Mouse (Mus musculus) cerebellum, adult 9-10 months (tissue): ENCODE data around the gene Slc44a2.
"Not testable (repeated sequence)": the region's sequence is repeated elsewhere in the genome, so short reads cannot be mapped to it uniquely, and the experiment has no call there.

ENCODE experiments used
- DNase-seq: peaks from one replicate; pipeline ENCODE4 v3.0.0; 2022

The Slc44a2 gene

DNA sequence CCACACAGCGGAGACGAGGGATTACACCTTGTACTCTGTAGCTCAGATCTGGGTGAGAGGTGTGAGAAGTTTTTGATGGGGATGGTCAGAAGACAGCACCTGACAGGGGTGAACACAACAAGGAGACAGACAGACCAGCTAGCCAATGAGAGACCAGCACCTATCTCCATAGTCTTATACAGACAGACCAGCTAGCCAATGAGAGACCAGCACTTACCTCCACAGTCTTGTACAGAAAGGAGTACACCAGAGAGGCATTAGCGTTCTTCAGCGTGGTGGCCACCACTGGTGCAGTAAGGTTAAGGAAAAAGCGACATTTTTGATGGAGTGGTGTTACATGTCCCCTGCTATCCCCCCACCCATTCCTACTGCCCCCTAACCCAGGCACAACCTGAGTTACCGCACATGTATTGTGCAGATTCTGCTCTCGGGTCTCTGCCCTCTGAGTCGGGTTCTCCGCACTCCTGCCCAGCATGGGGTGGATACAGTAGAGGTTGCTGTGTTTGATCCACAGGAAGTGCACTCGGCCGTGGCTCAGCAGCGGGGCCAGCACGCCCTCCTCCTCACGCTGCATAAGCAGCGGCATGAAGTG lies 11.3 kb upstream of the Slc44a2 start:
- DNase-seq: no peak

DNA sequence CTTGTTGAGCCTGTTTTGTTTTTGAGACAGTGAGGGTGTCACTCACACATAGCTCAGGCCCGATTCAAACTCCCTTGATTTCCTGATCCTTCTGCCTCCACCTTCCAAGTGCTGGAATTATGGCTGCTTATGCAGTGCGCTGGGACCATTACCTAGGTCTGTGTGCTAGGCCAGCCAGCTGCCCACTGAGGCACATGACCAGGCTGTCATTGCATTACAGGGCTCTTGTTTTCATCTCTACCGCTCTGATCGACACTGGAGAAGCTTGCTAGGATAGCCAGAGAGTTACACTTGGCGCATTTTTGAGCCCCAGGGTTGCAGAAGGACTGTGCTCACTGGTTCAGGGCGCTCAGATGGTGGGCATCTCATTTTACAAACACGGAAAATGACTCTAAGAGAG lies 8.8 kb upstream of the Slc44a2 start:
- no peak for DNase-seq

DNA sequence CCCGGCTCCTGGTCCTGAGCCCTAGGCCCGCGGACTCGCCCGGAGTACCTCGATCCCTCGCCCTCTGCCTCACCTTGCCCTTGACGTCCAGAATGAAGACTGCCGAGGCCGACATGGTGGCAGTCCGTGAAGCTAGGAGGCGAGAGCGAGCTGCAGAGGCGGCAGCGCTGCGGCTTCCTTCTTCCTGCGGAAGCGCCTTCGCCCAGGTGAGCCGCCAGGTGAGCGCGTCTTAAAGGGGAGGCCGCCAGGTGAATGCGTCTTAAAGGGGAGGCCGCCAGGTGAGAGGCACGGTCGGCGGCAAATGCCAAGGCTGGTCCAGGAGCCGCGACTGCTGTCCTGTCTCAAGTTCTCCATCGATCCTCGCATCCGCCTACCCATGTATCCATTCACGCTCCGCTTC lies 8.4 kb upstream of the Slc44a2 start, which contains the start of gene Ap1m2:
Gene Ap1m2 (minus strand): TSS at position 204 of the 400 bp plus-strand sequence.
- no peak for DNase-seq

DNA sequence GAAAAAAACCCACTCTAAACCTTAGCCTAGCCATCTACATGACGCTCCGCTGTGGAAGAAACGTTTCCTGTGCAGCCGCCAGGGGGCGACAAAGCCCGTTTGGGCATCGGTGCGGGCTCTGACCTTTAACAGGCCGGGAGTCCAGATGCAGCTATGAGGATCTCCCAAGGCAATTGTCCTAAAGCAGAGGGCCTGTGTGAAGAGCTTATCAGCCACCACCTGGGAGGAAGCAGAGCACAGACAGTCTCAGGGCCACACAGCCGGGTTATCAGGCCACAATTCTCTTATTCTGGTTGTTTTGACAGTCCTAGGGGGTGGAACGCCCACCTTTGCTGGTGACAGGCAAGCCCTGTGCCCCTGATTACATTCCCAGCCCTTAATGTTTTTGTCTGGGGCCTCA lies 7.1 kb upstream of the Slc44a2 start:
- DNase-seq: peak; percentile 89

DNA sequence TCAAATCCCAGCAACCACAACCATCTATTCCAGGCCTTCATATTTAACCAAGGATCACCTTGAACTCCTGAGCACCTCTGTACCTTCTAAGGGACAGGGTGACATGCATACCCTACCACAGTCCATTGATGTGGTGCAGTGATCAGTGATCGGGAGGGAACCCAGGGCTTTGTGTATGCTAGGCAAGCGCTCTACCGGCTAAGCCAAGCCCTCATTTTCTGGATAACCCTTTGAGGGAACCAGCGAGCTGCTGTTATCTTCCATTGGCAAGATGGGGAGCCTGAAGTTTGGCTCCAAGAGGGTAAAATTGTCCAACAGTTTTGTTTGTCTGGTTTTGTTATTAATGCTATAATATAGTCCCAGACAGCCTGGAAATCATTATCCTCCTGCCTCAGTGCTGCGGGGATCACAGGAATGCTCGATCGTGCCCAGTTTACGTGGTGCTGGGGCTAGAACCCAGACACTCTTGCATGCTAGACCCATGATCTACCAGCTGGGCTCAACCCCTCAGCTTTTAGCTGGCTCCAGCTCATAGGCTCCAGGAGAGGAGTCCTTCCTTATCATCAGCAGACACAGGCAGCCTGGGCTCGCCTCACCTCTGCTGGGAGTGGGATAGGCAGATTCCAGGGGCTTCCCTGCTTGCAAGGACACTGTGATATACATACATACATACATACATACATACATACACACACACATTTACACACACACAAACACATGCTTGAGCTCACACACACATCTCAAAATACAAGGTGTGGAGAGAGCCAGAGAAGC lies 5.9 kb upstream of the Slc44a2 start:
- no peak for DNase-seq

DNA sequence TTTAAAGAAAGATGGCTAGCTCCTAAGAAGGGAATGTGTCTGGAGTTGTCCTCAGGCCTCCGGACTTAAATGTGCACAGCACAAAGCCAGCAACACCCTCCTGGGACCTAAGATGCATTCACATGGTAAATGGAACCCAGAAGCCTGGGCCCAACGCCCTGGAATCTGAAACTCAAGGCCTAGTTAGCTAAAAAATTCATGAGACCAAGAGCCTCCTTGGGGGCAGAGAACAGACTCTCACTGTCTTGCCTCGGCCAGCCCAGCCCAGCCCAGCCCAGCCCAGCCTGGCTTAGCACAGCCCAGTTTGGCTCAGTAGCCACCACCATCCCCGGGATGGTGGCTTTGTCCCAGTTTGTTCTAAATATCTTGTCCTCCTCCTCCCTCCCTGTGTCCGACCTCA lies 5.1 kb upstream of the Slc44a2 start:
- DNase-seq: no peak

DNA sequence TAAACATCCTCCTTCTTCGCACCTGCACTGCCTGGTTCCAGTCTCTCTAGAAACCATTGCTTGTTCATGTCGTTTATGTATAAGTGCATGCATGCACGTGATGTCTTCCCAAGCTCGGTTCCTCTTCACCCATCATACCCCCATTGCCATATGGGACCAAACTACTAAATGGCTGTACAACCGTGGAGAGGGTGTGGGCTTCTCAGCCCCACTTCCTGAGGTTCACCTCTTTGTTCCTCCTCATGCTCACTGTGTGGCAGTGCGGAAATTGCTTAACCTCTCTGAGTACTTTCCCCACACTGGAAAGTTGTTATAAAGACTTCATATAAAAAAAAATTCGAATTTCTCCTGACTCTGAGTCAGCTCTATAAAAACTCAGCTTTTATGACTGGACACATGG lies 3.8 kb upstream of the Slc44a2 start:
- DNase-seq: no peak

DNA sequence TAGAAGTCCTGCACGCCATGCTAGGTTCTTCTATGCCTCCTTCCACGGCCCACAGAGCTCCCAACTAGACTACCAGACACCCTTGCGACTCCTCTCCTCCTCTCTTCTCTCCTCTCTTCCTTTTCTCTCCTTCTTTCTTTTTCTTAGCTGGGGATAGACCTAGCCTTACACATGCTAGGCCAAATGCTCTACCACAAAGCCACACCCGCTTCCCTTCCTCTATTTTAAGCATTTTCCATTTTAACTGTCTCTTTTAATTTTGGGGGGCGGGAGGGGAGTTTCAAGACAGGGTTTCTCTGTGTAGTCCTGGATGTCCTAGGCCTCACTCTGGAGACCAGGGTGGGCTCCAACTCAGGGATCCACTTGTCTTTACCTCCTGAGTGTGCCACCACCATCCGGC lies 1.7 kb upstream of the Slc44a2 start:
- no peak for DNase-seq

DNA sequence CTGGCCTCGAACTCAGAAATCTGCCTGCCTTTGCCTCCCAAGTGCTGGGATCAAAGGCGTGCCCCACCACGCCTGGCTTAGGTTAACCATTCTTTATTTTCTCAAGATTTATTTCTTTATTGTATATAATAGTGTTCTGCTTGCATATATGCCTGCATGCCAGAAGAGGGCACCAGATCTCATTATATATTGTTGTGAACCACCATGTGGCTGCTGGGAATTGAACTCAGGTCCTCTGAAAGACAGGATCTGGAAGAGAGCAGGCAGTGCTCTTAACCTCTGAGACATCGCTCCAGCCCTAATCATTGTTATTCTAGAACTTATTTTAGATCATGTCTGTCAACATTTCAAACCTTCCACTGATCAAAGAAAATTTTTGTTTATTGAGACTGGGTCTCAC lies 995 bp upstream of the Slc44a2 start:
- no peak for DNase-seq

DNA sequence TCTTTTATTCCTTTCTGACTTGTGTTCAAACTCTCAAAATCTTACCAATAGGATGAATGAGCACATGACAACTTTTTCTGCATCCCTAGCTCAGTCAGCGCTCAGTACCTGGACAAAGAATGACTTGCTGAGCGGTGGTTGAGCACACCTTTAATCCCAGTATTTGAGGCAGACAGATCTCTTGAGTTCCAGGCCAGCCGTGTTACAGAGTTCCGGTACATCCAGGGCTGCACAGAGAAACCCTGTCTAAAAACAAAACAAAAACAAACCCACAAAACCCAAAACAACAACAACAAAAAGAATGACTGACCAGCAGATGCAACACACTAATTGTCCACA lies 249 bp upstream of the Slc44a2 start:
- DNase-seq: no peak

DNA sequence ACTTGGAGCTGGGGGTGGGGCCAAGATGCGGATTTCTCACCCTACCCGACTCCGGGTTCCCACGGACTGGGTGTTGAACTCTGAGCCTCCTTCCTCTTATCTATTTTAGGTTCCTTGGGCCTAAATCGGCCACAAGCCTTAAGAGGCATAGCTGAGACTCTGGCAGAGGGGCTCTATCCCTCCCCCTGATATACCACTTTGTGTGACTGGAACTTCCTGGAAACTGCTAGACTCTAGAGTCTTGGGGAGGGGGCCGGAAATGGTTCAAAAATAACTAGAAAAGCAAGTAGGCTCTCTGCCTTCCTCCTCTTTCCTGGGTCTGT lies 976 bp downstream of the Slc44a2 start:
- DNase-seq: peak; percentile 34

DNA sequence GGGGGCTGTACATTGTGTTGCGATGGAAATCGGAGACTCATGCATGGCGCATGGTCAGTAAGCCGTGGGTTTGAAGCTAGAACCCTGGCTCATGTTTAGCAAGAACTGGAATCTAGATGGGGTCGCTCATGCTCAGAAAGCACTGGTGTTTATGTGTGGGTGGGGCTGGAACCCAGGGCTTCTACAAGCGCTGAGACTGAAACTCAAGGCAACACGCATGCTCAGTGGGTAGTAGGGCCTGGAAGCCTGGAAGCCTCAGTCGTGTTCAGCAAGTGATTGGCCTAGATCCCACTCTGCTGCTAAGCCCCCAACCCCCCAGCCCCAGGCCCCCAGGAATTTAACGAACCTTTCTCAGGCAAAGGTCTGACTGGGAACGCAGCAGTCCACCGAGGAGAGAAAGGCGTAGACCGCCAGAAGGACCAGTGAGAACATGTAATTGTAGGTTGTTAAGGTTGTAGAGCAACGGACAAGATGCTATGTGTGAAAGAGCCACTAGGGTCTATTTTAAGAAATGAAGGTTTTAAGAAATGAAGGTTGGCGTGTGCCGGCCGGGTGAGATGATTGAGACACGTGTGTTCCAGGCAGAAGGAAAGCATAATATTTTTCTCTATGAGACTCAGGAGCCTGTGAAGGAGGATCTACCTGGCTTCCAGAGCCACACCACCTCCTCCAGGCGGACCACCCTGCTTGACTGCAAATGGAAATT lies 1.9 kb downstream of the Slc44a2 start:
- peak; percentile 27 for DNase-seq

DNA sequence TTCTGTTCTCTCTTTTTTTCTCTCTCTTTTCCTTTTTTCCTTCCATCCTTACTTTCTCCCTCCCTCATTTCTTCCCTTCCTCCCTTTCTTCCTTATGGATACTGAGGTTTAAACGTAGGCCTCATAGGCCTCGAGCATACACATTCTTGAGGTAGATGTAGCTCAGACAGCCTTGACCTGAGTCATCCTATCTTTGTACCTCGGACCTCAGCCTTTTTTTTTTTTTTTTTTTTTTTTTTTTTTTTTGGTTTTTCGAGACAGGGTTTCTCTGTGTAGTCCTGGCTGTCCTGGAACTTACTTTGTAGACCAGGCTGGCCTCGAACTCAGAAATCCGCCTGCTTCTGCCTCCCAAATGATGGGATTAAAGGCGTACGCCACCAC lies 2.4 kb downstream of the Slc44a2 start:
- not testable (repeated sequence) for DNase-seq

DNA sequence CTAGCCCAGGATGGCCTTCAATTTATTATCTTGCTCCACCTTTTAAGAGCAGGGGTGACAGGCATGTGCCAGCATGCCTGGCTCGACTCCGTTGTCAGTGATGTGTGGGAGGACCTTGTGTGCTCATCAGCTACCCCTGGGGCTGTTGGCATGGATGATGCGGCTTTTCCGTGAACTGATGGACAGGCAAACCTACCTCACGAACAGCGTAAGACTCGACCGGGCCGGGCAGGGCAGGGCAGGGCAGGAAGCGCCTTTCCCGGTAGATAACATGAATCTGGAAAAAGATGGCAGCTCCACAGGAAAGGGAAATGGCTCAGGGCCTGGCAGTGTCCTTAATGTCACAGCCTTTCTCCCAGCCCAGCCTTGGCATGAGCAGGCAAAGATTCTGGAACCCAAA lies 3.8 kb downstream of the Slc44a2 start:
- no peak for DNase-seq

DNA sequence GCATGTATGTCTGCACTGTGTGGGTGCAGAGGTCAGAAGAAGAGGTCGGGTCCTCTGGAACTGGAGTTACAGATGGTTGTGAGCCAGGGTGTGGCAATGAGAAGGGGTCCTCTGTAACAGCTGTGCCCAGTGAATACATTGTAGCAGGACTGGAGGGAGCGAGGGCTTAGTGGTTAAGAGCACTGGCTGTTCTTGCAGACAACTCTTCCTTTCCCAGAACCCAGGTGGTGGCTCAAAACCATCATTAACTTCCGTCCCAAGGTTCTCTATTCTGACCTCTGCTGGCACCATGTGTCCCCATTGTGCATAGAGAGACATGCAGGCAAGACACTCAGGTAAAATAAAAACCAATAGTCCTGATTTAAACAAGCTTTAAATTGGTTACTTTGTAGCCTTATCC lies 7.1 kb downstream of the Slc44a2 start:
- DNase-seq: no peak

DNA sequence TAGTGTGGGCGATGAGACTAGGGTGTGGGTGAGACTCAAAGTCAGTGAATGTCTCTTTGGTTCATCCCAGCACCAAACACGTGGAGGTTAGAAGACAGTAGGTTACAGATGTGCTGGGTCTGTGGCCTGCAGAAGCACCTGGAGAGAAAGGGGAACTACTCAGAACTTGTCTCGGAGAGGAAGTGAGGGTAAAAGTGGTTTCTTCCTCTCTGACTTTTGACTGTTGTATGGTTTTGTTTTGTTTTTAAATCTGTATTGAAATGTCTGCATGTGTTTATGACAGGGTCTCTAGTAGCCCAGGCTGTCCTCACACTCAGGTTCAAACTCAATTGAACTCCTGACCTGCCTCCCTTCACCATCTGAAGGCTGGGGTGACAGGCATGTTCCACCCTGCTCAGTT lies 7.5 kb downstream of the Slc44a2 start:
- no peak for DNase-seq

DNA sequence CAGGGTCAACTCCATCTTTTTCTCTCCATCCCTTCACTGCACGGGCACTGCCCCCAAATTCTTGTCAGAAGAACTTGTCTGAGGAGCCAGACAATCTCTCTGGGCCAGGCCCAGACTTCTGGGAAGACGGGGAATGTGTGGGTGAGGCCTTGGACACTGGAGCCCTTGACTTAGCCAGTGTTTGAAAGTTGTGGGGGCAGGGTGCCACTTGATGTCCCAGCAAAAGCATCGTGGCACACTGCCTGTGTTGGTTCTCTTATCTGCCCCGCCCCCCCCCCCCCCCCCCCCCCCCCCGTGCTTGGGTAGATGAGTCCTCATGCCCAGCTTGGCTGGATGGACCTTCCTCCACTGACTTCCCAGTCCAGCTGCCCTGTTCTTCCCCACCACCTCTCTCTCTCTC lies 8.5 kb downstream of the Slc44a2 start:
- no peak for DNase-seq

DNA sequence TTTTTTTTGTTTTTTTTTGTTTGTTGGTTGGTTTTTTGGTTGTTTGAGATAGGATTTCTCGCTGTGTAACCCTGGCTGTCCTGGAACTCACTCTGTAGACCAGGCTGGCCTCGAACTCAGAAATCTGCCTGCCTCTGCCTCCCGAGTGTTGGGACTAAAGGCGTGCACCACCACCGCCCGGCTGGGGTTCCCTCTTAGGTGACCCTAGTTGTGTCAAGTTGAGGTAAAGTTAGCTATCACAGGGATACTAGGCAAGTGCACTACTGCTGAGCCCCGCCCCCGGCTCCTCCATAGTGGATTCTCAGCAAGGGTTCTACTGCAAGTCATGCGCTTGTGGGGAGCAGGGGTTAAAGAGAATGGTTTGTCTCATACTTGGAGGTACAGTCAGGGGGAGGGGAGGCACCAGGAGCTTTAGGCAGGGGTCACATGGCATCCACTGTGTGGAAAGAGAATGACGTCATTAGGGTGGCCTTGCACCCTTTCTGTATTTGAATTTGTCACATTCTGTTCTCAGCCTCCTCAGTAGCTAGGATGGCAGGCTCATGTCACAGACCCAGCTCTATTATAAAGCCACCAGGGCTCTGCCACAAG lies 9.3 kb downstream of the Slc44a2 start:
- DNase-seq: no peak

DNA sequence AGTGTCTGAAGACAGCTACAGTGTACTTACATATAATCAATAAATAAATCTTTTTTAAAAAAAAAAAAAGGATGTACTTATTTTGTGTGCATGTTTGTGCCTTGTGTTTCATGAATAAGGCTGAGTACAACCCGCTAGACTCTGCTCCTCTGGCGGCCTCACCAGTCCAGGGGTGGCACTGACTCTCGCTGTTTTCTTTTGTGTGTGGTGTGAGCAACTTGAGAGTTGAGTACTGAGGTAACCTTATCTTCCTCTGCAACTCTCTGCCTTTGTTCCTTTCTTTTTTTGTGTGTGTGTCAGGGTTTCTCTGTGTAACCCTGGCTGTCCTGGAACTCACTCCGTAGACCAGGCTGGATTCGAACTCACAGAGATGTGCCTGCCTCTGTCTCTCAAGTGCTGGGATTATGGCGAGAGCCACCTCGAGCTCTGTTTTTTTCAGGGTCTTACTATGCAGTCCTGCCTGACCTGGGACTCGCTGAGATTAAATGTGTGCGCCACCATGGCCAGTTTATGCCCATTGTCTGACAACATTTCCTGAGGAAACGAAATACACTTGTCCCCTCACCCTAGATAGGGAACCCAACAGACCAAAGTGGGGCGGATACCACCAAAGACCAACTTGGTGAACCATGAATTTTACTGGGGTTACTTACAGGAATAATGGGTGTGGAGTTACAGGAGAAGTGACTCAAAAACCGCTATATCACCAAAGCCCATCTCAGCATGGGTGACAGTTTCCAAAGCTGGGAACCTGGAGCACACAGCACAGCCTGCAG lies 11.1 kb downstream of the Slc44a2 start:
- no peak for DNase-seq

DNA sequence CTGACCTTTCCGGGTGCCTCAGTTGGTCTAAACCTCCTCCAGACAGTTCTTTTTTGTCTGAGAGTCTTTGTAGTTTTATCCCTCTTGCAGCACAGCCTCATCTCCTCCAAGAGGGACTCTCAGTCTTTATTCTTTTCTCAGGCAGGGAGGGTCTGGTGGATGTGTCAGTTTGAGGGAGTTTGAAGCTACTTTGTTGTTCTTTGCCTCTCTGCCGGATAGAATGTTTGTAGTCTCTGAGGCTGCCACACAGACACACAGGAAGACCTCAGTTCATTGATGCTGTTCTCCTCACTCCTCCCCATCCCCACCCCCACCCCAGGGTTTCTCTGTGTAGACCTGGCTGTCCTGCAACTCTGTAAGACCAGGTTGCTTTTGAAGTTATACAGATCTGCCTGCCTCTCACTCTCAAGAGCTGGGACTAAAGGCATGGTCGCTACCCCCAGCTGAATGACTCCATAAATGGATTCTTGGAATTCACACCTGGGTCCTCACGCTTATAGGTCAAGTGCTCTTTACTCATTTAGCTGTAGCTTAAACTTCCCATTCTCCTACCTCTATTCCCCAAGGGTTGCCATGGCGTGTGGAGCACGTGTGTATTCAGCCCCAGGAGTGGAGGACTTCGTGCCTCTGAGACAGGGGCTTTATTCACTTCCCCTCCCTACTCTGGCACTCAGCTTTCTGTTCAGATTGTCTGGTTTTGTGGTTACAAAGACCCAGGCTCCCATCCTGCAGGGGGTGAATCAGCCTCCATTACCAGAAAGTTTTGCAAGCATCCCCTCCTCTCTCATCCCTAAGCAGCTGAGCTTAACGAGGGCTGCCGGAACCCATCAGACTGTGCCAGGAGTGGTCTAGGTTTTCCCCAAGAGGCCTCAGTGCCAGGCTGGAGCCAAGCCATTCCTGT lies 11.9 kb downstream of the Slc44a2 start:
- DNase-seq: no peak

DNA sequence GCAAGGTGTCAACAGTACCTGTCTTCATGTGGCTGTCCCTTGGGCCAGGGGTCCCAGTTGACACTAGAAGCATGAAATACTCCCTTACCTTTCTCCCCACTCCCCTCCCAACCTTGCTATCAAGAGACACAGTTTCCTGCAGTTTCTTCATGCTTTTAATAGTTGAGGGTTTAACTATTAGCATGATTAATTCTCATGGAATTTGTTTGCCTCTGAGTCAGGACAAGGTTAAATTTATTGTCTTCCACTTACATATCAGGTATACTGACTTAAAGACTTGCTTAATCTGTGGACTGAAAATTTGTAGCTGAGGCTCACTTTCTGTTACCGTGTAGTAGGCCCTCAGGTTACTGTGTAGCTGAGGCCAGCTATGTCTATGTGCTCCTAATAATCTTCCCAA lies 13.0 kb downstream of the Slc44a2 start:
- DNase-seq: no peak

DNA sequence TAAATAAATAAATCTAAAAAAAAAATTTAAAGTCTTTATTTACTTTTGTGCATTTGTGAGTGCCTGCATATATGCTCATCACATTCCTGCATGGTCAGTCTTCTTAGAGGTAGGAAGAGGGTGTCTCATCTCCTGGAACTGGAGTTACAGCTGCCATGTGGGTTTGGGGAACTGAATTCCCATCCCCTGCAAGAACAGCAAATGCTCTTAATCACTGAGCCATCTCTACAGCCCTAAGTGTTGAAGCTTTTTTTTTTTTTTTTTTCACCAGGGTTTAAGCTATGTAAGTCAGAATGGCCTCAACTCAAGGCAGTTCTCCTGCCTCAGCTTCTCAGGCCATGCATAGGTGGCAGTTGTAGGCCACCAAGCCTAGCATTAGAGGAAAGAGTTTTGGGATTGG lies 14.2 kb downstream of the Slc44a2 start:
- DNase-seq: no peak
